Mouse (Mus musculus) megakaryocyte, embryonic 14.5 days (primary cell): ENCODE measurements around the gene Myb.

Experiments used
- FLI1 ChIP-seq: IDR thresholded peaks from 2 replicates; pipeline ENCODE4 v1.6.1; 2012; ENCODE audit warnings: low read length, inconsistent platforms, mixed read lengths
- GATA1 ChIP-seq: IDR thresholded peaks from 3 replicates; pipeline ENCODE4 v1.6.1; 2012; ENCODE audit warnings: mixed read lengths, low read length, inconsistent platforms, borderline replicate concordance

DNA sequence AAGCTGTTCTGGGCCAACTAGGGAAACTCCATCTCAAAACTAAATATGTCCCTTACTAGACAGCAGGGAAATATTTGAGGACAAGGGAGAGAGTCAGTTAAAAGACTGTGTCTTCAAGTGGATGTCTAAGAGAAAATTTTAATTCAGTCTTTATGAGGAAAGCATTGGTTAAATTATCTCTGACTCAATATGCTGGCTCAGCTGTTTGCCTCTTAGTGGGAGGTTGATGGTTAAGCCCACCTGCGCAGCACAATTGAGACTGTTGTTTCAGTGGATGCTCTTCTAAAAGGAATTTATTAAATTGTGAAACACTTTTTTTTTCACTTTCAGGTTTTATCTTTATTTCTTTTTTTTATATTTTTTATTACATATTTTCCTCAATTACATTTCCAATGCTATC is 84.6 kb downstream of the Myb start:
- TF ChIP-seq GATA1 (no peak), FLI1 (no peak)
